Mouse (Mus musculus) gastrocnemius, postnatal 25 days (tissue): ENCODE data around the gene Col17a1. TPM values are rescaled to one million over a fixed set of nuclear protein-coding genes. Genes with fewer than 3 reads are reported as not detected.
A peak's percentile ranks its signal among the peaks of the same experiment; 100 is the strongest.

Experiments used
- DNase-seq: peaks from one replicate; pipeline ENCODE4 v3.0.0; 2022
- long read RNA-seq, 2 experiments: library from polyadenylated mRNA; stranded (forward); transcript quantifications; one replicate each; pipeline ENCODE4 v2.0.0; 2021
- total RNA-seq, 2 experiments: library from RNA; stranded (reverse); gene quantifications; 1 replicate in 1 of 2; 2 replicates in 1 of 2; pipeline ENCODE4 v1.2.3; 2021

Gene Col17a1
- total RNA-seq = under 1 TPM; 0.13 TPM
- long read RNA-seq, experiment 1 = 0 reads
- long read RNA-seq, experiment 2 = 0 reads

DNA sequence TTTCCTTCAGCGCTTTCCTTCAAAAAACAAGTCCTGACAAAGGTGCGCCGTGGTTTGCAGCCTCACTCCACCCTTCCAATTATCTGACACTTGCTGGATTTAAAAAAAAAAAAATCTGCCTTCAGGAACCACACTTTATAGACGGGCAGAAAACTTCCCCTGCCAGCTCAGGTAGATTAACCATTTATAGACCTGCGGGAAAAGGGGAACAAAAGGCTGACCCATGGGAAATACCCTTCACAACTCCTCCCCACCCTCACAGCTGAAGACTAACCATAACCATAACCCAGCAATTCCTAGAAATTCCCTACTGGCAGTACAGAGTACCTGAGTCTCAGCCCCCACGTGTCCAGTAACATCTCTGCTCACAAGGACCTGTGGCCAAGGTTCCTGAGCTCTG is at the start of gene Col17a1:
Gene Col17a1, minus strand, starts transcription at position 101 of the 400 bp plus-strand sequence.
- no peak for DNase-seq

DNA sequence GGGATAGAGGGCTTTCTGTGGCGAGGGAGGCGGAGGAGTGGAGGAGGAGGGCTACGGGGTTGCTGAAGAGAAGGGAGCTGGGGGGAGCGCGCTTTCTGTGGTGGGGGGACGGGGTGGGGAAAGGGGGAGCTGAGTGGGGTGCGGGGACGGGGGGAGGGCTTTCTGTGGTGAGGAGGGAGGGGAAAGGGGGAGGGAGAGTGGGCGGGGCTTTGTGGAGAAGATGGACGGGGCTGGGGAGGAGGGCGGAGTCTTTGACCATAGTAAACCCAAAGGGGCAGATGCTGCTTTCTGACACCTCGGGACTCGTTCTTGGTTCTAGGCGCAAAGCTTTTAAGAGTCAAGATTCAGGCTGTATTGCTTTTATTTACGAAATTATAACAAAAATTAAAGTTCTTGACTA is 40.0 kb upstream of the Col17a1 start:
- peak; percentile 63 for DNase-seq

GRCm38 (mm10) chr19:47731071-47731881 is 39.4 kb upstream of the Col17a1 start, which contains the start of gene Sfr1:
TSS of gene Sfr1 (plus strand) at chr19:47731682.
- DNase-seq = peak; percentile 99

DNA sequence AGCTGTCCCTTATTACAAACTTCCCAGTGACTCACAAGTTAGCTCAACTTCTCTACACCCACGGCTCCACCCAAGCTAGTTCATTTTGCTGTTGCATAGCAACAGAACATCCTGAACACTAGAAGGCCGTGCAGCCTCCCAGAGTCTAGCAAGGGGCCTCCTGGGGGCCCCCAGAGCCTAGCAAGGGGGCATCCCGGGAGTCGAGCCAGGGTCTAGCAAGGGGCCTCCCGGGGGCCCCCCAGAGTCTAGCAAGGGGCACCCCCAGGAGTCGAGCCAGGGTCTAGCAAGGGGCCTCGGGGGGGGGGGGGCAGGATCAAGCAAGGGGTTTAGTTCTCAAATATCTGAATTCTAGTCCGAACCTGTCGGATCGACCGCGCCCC is 38.8 kb upstream of the Col17a1 start:
- DNase-seq = peak; percentile 76

DNA sequence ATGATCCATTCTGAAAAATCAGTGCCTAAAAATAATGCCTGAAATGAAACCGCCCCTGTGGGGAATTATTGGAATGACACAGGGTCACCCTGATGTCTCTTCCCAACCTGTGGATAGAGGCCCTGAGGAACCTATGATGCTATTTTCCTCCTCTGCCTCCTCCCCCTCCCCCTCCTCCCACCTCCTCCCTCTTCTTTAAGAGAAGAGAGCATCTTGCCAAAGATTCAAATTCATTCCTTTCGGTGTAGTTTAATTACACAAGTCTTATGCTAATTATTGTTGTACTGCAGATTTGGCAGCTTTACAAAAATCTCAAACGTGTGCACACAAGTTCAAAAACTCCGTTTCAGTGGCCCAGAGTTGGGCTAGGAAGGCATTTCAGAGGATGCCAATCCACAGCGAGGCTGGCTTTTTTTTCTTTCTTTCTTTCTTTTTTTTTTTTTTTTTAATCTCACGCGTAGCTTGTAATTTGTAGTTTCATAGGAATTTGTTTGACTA is 33.8 kb upstream of the Col17a1 start:
- no peak for DNase-seq

GRCm38 (mm10) chr19:47724903-47725302 is 33.0 kb upstream of the Col17a1 start:
- no peak for DNase-seq

DNA sequence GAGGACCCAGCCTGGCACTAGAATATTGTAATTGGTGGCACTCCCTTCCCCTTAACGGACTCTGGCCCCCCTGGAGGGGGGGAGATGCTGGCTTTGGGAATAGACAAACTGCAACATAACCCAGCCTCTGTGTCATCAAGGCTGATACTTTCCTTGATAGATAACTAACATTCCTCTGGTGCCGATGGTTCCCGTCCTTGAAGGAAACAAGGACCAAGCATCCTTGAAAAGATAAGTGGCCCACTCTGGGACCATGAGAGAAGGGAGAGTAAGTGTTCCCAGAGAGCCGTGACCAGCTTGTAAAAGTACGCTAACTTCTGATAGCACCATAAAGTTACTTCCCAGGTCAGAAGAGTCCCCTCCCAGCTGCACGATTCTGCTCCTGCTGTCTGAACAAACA is 30.6 kb upstream of the Col17a1 start:
- DNase-seq = no peak

DNA sequence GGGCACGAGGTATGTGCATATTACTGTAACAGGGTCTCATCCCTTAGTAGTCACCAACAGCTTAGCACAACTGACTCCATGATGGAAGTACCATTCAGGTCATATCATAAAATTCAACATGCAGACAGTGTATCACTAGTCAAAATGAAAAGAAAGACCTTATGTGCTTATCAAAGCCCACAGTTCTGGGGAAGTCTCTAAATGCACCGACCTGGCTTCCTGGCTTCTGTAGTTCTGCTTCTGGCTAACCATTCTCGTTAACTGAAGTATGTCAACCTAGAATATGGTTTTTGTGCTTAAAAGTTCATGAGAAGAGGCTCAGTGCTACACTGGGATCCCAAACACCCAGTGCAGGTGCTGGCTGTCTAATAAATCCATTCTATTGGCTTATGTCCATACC is 27.3 kb upstream of the Col17a1 start:
- no peak for DNase-seq

DNA sequence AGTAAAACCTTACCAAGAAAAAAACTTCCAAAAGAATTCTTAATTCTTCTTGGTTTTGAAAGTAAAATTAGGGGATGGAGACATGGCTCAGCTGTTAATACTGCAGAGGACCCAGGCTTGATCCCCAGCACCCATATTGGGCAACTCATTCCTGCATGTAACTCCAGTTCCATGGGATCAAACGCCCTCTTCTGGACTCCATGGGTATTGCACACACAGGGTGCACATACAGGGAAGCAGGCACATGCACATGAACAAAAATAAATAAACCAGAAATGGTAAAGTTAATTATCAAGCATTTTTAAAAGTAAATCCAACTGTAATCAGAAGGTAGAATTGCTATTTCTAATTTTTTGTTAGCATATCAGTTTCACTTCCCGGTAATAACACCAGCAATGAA is 24.2 kb upstream of the Col17a1 start:
- no peak for DNase-seq

DNA sequence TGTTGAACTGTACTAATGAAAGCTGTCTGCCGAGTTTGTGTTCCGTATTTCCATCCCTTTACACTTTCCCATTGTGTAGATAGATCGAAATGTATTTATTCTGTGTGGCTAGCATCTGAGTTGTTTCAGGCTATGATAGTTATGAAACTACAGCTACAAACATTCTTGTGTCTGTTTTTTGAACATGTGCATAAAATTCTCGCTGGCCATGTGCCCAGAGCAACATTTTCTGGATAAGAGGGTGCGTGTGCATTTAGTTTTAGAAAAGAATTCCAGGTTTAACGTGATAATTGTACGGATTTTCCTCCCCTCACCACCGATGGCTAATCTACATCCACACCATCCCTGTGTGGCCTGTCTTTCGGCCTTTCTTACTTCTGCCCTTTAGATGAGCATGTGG is 21.6 kb upstream of the Col17a1 start:
- DNase-seq = no peak

GRCm38 (mm10) chr19:47710376-47710775 is 18.5 kb upstream of the Col17a1 start:
- no peak for DNase-seq

DNA sequence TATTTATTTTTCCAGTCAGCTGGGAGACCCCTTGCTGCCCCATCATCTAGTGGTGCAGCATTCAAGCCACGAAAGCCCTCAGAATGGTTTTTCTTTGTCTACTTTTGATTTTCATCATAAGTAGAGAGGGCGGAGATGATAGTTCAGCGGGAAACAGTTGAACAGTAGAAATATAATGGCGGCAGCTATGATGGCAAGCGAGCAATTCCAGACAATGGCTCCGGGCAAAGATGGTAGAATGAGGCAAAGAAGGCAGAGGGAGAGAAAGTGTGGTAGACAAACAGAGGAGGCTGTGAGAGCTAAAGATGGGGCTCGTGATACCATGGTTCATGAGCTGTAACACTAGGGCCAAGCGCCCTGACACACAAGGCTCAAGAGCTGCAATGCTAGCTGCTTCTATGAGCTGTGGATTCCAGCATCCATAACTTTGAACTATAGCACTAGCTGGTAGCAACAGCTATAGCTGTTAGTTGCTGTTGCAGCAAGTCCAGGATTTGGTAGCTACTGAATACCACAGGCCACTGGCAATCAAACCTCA is 13.9 kb upstream of the Col17a1 start:
- no peak for DNase-seq

GRCm38 (mm10) chr19:47705080-47705771 is 13.3 kb upstream of the Col17a1 start:
- no peak for DNase-seq

GRCm38 (mm10) chr19:47700509-47700908 is 8.6 kb upstream of the Col17a1 start:
- DNase-seq = no peak

DNA sequence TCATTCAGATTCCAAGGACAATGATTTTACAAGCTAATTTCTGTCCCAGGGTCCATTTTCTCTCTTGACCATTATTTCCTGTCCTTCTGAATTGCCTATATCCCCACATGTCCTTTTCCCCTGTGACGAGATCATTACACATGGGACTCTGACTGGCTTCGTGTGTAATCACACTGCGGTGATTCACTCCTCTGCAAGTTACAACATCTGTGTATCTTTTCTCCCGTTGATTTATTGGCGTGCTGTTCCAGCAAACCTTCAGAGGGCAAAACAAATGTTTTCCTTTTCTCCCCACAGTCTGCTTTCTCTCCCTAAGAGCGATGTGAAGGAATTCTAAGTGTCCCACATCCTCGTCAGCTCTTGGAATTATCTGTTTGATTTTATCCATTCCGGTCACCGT is 7.8 kb upstream of the Col17a1 start:
- DNase-seq = no peak

DNA sequence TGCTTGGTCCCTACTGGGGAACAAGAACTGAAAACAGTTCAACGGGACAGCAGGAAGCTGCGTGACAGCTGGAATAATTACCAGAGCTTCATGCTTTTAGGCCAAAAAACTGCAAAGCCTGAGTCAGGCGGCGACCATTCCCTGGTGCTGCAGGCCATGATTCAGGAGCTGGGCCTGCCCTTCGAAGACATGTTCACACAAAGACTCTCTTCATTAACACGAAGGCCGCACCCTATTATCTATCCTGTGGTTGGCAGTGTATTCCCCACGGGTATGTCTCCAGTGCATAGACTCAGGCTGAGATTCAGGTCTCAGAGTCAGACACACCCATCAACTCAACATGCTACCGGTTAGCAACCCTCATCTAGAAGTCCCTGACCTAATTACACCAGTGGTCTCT is 6.4 kb upstream of the Col17a1 start:
- no peak for DNase-seq

DNA sequence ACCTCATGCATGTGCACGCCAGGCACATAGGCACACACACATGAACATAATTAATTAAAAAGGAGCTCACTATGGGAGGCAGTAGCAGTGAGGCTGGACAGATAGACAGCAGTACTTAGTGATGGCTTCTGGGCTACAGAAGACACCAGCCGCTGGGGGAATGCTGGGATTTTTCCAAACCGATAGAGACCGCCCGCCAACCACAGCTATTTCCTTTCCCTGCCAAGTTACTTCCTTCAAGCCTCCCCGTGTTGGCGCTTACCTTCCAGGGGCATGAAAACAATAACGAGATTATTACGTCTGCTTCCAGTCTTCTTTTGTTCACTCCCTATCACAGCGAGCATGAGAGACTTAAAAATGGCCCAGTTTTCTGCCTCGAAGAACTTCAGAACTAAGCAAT is 5.2 kb upstream of the Col17a1 start:
- DNase-seq = no peak

GRCm38 (mm10) chr19:47696411-47696810 is 4.5 kb upstream of the Col17a1 start:
- no peak for DNase-seq

GRCm38 (mm10) chr19:47695725-47696124 is 3.8 kb upstream of the Col17a1 start:
- no peak for DNase-seq

GRCm38 (mm10) chr19:47689592-47689991 is 2.3 kb downstream of the Col17a1 start:
- no peak for DNase-seq

DNA sequence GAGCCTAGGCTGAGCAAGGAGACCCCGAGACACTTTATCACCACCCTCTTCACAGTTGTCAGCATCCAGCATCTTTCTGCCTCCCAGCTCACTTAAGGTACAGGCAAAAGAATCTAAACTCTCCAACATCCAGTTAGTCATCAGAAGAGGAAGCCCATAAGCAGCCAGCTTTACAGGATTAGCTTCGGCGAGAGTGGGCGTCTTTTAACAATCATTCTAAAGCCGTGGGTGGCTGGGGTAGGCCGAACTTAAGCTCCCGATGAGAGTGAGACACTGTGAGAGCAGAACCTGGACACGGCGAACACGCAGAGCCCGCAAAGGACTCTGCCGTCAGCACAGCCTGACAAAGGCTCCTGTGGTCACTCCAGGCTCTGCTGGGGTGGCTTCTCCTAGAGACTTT is 13.2 kb downstream of the Col17a1 start:
- no peak for DNase-seq

GRCm38 (mm10) chr19:47674419-47674818 is 17.5 kb downstream of the Col17a1 start:
- no peak for DNase-seq

GRCm38 (mm10) chr19:47668399-47668798 is 23.5 kb downstream of the Col17a1 start:
- no peak for DNase-seq
